Mouse (Mus musculus): ENCODE measurements around the gene Thoc2. TPM values are rescaled to one million over a fixed set of nuclear protein-coding genes. Genes with fewer than 3 reads are reported as not detected.

The Thoc2 gene
- polyA plus RNA-seq, 1 experiment, result 128 TPM

DNA sequence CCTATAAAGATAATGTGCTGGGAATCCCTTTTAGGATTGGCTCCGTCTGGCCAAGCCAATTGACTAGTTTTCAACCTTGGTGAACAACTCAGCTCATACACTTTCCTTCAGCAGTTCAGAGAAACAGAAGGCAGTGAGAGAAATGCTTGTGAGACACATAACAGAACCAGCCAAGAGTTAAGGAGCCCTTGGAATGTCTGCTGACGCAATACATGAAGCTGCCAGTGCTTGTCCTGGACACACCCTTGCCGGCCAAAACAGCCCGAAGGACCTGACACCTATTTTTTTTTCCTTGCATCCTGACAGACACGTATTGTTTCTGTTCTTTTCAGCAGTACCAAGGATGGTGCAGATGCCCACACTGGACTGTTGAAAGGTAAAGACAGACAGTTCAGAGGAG, 4.2 kb upstream of the Thoc2 start:
- Histone ChIP-seq H3K27me3 (ENCODE audit: control insufficient read depth, insufficient read depth, low read length, poor library complexity, severe bottlenecking) (no peaks in the 10 kb centered on the region), H3K27ac (ENCODE audit: insufficient read depth, low read length) (no peak overlapping the region), H3K36me3 (ENCODE audit: control insufficient read depth, insufficient read depth, low read length, poor library complexity, severe bottlenecking) (no peaks in the 10 kb centered on the region), H3K9ac (ENCODE audit: low read depth, poor library complexity, severe bottlenecking) (no peak overlapping the region), H3K4me1 (ENCODE audit: control insufficient read depth, insufficient read depth, low read length) (peaks cover 1% of the 10 kb centered on the region), H3K9me3 (replicated peaks; ENCODE audit: control insufficient read depth, insufficient read depth, low read length, poor library complexity, severe bottlenecking) (no peaks in the 10 kb centered on the region), H3K4me3 (ENCODE audit: low read depth, low read length) (no peak overlapping the region)
- TF ChIP-seq POLR2A (IDR thresholded peaks at IDR 0.05; ENCODE audit: insufficient read depth, low read length) (no peak), CTCF (IDR thresholded peaks at IDR 0.05; ENCODE audit: low read depth, low read length) (no peak), EP300 (IDR thresholded peaks at IDR 0.05; ENCODE audit: insufficient read depth, low read depth, low read length) (no peak)

DNA sequence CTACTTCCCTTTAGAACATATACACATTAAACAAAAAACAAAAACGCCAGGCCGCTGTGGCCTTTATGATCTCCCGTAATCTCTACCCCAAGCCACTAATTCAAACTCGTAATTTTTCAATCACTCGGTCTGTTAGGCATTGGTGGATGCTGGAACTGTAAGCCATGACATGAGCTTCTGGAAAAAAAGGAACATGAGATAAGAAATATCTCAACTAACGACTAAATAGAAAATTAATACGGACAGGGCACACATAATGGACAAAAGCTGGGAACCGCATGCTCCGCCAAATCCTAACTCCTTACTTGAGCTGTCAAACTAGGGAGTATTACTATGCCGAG, 8.4 kb downstream of the Thoc2 start:
- no peak for TF ChIP-seq CTCF (IDR thresholded peaks at IDR 0.05; ENCODE audit: low read depth, low read length)
- no peak for TF ChIP-seq POLR2A (IDR thresholded peaks at IDR 0.05; ENCODE audit: insufficient read depth, low read length)
- TF ChIP-seq EP300 (IDR thresholded peaks at IDR 0.05; ENCODE audit: insufficient read depth, low read depth, low read length), result no peak
- H3K36me3 ChIP-seq (ENCODE audit: control insufficient read depth, insufficient read depth, low read length, poor library complexity, severe bottlenecking), result no peaks in the 10 kb centered on the region
- no peaks in the 10 kb centered on the region for H3K4me1 ChIP-seq (ENCODE audit: control insufficient read depth, insufficient read depth, low read length)
- 0 out of 2 replicates have a peak overlapping the region, but pooled peaks have one; percentile 37 for H3K9ac ChIP-seq (ENCODE audit: low read depth, poor library complexity, severe bottlenecking)
- no peaks in the 10 kb centered on the region for H3K27me3 ChIP-seq (ENCODE audit: control insufficient read depth, insufficient read depth, low read length, poor library complexity, severe bottlenecking)
- H3K9me3 ChIP-seq (replicated peaks; ENCODE audit: control insufficient read depth, insufficient read depth, low read length, poor library complexity, severe bottlenecking), result no peaks in the 10 kb centered on the region
- peak overlapping the region; percentile 58 for H3K4me3 ChIP-seq (ENCODE audit: low read depth, low read length)
- no peak overlapping the region for H3K27ac ChIP-seq (ENCODE audit: insufficient read depth, low read length)

DNA sequence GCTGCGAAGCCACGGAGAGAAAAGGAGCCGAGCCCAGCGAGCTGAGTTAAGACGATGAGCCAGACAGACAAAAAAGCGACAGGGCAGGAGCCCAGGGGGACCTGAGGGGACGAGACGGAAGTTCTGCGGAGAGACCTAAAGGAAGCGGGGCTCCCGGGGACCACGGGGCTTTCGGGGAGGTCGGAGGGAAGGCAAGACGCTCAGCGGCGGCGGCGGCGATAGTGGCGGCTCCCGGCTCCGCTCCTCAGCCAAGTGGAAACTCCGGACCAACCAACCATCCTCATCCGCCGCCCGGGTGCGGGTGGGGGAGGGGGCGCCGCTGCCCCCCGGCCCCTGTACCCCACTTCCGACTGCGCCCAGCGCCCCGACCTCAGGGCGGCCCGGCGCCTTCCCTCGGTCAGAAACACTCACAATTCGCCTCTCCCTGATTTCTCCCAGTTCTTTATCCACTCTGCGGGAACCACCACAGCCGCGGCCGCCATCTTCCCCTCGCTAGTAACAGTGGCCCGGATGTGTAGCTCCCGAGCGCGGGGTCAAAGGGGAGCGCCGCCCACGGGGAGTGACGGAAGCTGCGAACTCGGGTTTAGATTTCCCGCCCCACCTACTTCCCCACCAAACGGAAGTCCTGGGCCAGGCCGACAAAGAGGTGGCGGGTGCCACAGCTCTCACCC, 8.9 kb downstream of the Thoc2 start:
- Histone ChIP-seq H3K27me3 (ENCODE audit: control insufficient read depth, insufficient read depth, low read length, poor library complexity, severe bottlenecking) (no peaks in the 10 kb centered on the region), H3K9me3 (replicated peaks; ENCODE audit: control insufficient read depth, insufficient read depth, low read length, poor library complexity, severe bottlenecking) (no peaks in the 10 kb centered on the region), H3K27ac (ENCODE audit: insufficient read depth, low read length) (no peak overlapping the region), H3K36me3 (ENCODE audit: control insufficient read depth, insufficient read depth, low read length, poor library complexity, severe bottlenecking) (no peaks in the 10 kb centered on the region), H3K4me1 (ENCODE audit: control insufficient read depth, insufficient read depth, low read length) (no peaks in the 10 kb centered on the region), H3K4me3 (ENCODE audit: low read depth, low read length) (peak overlapping the region; percentile 97), H3K9ac (ENCODE audit: low read depth, poor library complexity, severe bottlenecking) (peak overlapping the region; percentile 96)
- no peak for TF ChIP-seq EP300 (IDR thresholded peaks at IDR 0.05; ENCODE audit: insufficient read depth, low read depth, low read length)
- no peak for TF ChIP-seq POLR2A (IDR thresholded peaks at IDR 0.05; ENCODE audit: insufficient read depth, low read length)
- no peak for TF ChIP-seq CTCF (IDR thresholded peaks at IDR 0.05; ENCODE audit: low read depth, low read length)

DNA sequence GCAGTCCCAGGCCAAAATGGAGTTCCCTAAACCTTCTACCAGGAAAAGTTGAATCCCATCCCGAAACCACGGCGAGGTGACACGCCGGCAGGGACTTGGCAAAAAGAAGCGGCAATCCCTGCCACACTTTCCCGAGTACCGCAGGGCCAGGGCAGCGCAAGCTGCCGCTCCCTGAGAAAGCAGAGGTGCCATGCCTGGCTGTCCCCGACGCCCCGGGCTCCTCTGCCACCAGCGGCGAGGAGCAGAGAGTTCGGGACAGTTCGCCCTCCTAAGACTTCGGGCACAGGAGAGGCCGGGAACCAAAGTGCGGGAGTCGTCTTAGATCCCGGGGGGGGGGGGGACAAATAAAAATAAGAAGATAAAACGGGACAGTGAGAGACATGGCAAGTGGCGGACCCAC, 9.5 kb downstream of the Thoc2 start:
- TF ChIP-seq CTCF (IDR thresholded peaks at IDR 0.05; ENCODE audit: low read depth, low read length) (no peak), EP300 (IDR thresholded peaks at IDR 0.05; ENCODE audit: insufficient read depth, low read depth, low read length) (no peak), POLR2A (IDR thresholded peaks at IDR 0.05; ENCODE audit: insufficient read depth, low read length) (no peak)
- Histone ChIP-seq H3K9me3 (replicated peaks; ENCODE audit: control insufficient read depth, insufficient read depth, low read length, poor library complexity, severe bottlenecking) (no peaks in the 10 kb centered on the region), H3K4me3 (ENCODE audit: low read depth, low read length) (peak overlapping the region; percentile 97), H3K36me3 (ENCODE audit: control insufficient read depth, insufficient read depth, low read length, poor library complexity, severe bottlenecking) (no peaks in the 10 kb centered on the region), H3K4me1 (ENCODE audit: control insufficient read depth, insufficient read depth, low read length) (no peaks in the 10 kb centered on the region), H3K9ac (ENCODE audit: low read depth, poor library complexity, severe bottlenecking) (peak overlapping the region; percentile 96), H3K27me3 (ENCODE audit: control insufficient read depth, insufficient read depth, low read length, poor library complexity, severe bottlenecking) (no peaks in the 10 kb centered on the region), H3K27ac (ENCODE audit: insufficient read depth, low read length) (no peak overlapping the region)

DNA sequence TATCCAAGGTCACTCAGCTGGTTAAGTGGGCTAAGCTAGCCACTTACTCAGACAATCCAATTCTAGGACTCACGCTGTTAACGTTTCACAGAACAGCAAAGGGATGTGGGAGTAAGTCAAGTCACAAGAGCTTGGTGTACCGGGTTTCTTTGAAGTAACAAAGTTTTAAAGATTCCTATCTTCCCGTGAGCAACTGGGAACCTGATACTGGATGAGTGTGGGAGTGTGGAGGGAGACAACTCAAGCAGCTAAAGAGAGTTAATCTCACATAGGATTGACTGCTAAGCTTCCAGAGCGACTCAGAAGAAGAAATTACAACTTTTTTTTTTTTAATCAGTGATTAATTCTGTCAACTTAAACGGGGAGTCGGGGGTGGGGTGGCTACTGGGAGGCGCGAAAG, 10.0 kb downstream of the Thoc2 start:
- H3K36me3 ChIP-seq (ENCODE audit: control insufficient read depth, insufficient read depth, low read length, poor library complexity, severe bottlenecking), result no peaks in the 10 kb centered on the region
- no peaks in the 10 kb centered on the region for H3K4me1 ChIP-seq (ENCODE audit: control insufficient read depth, insufficient read depth, low read length)
- peak overlapping the region; percentile 97 for H3K4me3 ChIP-seq (ENCODE audit: low read depth, low read length)
- H3K27me3 ChIP-seq (ENCODE audit: control insufficient read depth, insufficient read depth, low read length, poor library complexity, severe bottlenecking), result no peaks in the 10 kb centered on the region
- TF ChIP-seq POLR2A (IDR thresholded peaks at IDR 0.05; ENCODE audit: insufficient read depth, low read length) (no peak), CTCF (IDR thresholded peaks at IDR 0.05; ENCODE audit: low read depth, low read length) (no peak), EP300 (IDR thresholded peaks at IDR 0.05; ENCODE audit: insufficient read depth, low read depth, low read length) (no peak)
- H3K27ac ChIP-seq (ENCODE audit: insufficient read depth, low read length), result no peak overlapping the region
- H3K9me3 ChIP-seq (replicated peaks; ENCODE audit: control insufficient read depth, insufficient read depth, low read length, poor library complexity, severe bottlenecking), result no peaks in the 10 kb centered on the region
- peak overlapping the region; percentile 96 for H3K9ac ChIP-seq (ENCODE audit: low read depth, poor library complexity, severe bottlenecking)

DNA sequence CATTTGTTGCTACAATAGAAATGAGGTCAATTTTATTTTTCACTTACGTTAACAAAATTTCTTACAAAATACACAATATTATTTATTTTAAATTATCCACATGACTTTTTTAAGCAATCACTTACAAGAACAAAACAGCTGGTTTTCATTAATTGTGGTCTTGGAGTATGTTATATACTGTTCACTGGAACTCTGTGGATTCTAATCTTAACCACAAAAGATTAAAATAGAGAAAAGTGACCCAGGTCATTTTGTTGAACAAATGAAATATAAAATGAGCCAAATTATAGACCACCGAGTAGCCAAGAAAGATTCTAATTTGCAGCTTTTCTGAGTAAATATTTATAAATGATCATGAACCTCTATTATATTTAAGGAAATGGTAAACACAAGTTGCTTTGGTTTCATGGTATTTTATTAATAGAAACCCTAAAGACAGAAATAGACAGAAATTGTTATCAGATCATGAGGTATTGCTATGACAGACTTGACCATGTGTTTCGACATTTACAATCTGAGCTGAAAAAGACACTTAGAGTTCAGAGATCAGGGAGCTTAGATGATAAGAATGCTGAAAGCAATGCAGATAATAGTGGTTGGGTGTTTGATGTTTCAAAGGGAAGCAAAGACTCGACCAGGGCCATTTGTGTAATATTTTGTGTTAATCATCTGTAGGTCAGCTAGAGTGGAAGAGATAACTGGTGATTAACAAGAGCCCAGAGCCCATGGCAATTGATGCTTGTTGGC, 35.5 kb downstream of the Thoc2 start:
- Histone ChIP-seq H3K4me1 (ENCODE audit: control insufficient read depth, insufficient read depth, low read length) (no peaks in the 10 kb centered on the region), H3K9ac (ENCODE audit: low read depth, poor library complexity, severe bottlenecking) (no peak overlapping the region), H3K36me3 (ENCODE audit: control insufficient read depth, insufficient read depth, low read length, poor library complexity, severe bottlenecking) (no peaks in the 10 kb centered on the region), H3K4me3 (ENCODE audit: low read depth, low read length) (no peak overlapping the region), H3K9me3 (replicated peaks; ENCODE audit: control insufficient read depth, insufficient read depth, low read length, poor library complexity, severe bottlenecking) (no peaks in the 10 kb centered on the region), H3K27me3 (ENCODE audit: control insufficient read depth, insufficient read depth, low read length, poor library complexity, severe bottlenecking) (no peaks in the 10 kb centered on the region), H3K27ac (ENCODE audit: insufficient read depth, low read length) (no peak overlapping the region)
- no peak for TF ChIP-seq POLR2A (IDR thresholded peaks at IDR 0.05; ENCODE audit: insufficient read depth, low read length)

Measured in ES-Bruce4 (cell line).